Mouse (Mus musculus) liver, adult 2 months (tissue): Measurements from ENCODE around the gene Pip4k2c.

Experiments used
- CTCF ChIP-seq: fragments of 200-500 bp; IDR thresholded peaks from 2 replicates; pipeline ENCODE4 v1.5.1; 2011; ENCODE audit warnings: low read depth, low read length, control low read depth
- POLR2A ChIP-seq: fragments of 200-500 bp; IDR thresholded peaks from 2 replicates; pipeline ENCODE4 v1.6.1; 2011; ENCODE audit warnings: low read length, control low read depth; ENCODE audit not compliant: insufficient read depth; ENCODE audit errors: extremely low read depth

GRCm38 (mm10) chr10:127257790-127258189 lies 46.4 kb upstream of the Pip4k2c start:
- TF ChIP-seq CTCF (no peak), POLR2A (no peak)
